Mouse (Mus musculus) thymus, adult 2 months (tissue): Measurements from ENCODE around the gene Cracr2a. TPM values are rescaled to one million over a fixed set of nuclear protein-coding genes. Genes with fewer than 3 reads are reported as not detected.
"Not testable (repeated sequence)": the region's sequence is repeated elsewhere in the genome, so short reads cannot be mapped to it uniquely, and the experiment has no call there.

ENCODE experiments used
- DNase-seq: peaks from one replicate; pipeline ENCODE4 v3.0.0; 2021
- H3K27ac ChIP-seq: fragments of 200-500 bp; 2 replicates; pipeline ENCODE4 v1.5.1; 2012; ENCODE audit warnings: low read length, control low read depth; ENCODE audit not compliant: control insufficient read depth, insufficient read depth
- H3K27me3 ChIP-seq: fragments of 200-500 bp; 2 replicates; pipeline ENCODE4 v1.6.1; 2012; ENCODE audit warnings: mild to moderate bottlenecking, low read length, moderate library complexity, mixed read lengths; ENCODE audit not compliant: control insufficient read depth, insufficient read depth
- H3K36me3 ChIP-seq: fragments of 200-500 bp; 2 replicates; pipeline ENCODE4 v1.6.1; 2012; ENCODE audit warnings: mild to moderate bottlenecking, low read length, moderate library complexity; ENCODE audit not compliant: control insufficient read depth, insufficient read depth
- H3K4me1 ChIP-seq: fragments of 200-500 bp; replicated peaks from 2 replicates; pipeline ENCODE4 v1.6.1; 2012; ENCODE audit warnings: low read length; ENCODE audit not compliant: control insufficient read depth, insufficient read depth
- H3K4me3 ChIP-seq: fragments of 200-500 bp; 2 replicates; pipeline ENCODE4 v1.5.1; 2012; ENCODE audit warnings: mild to moderate bottlenecking, low read length, control low read depth, moderate library complexity; ENCODE audit not compliant: control insufficient read depth, insufficient read depth
- CTCF ChIP-seq: fragments of 200-500 bp; IDR thresholded peaks from 2 replicates; pipeline ENCODE4 v1.5.1; 2012; ENCODE audit warnings: mild to moderate bottlenecking, control low read depth, low read length, moderate library complexity, borderline replicate concordance; ENCODE audit not compliant: control insufficient read depth, poor library complexity, insufficient read depth; ENCODE audit errors: extremely low read depth
- POLR2A ChIP-seq: fragments of 200-500 bp; IDR thresholded peaks from 2 replicates; pipeline ENCODE4 v1.6.1; 2012; ENCODE audit warnings: mild to moderate bottlenecking, low read length, control low read depth, moderate library complexity; ENCODE audit not compliant: control insufficient read depth, poor library complexity, insufficient read depth; ENCODE audit errors: extremely low read depth
- WGBS: fragments of 180-500 bp; shearing (Covaris S2); methylation state at CpG from one replicate; pipeline ENCODE4 v1.1.7; 2018; 5-methylcytosine and 5-hydroxymethylcytosine counted together
- polyA plus RNA-seq: library from polyadenylated mRNA; depleted of rRNA; stranded (reverse); fragments of >200 nt; gene quantifications from 2 replicates; pipeline ENCODE4 v1.2.3, GENCODE M21; 2012; rRNA removed

Cracr2a gene
- 6.2 and 6.6 TPM in 2 replicates for polyA plus RNA-seq

DNA sequence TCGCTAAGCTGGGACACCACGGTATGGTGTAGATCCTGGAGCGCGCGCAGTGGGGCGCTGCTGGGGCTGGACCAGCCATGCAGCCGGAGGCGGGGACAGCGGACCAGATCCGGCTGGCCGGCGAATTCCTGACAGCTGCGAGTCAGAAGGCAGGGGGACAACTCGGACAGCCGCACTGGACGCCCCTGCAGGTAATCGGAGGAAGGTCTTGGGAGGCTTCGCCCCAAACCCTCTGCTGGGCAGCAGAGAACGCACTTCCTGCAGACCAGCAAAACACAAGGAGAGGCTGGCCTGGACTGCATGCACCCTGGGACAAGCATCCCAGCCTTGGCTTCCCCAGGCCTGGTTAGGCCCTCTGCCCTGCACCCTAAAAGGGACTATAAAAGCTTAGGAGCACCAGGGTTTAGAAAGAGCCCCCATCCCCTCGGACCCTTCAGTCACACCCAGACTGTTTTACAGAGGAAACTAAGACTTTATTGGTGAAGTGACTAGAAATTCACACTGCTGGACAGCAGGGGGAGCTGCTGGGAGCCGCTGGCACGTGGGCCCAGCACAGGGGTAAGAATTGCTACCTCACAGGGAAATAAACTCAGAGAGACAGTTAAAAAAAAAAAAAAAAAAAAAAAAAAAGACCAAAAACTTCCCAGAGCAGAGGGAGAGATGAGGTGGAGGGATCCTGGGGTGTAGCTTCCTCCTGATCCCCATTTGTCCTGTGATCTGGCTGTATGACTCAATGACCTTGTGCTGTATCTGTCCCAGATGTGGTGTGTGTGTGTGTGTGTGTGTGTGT is at the start of gene Cracr2a:
TSS of gene Cracr2a (plus strand) at position 108 of the 790 bp plus-strand sequence.
- Histone ChIP-seq H3K4me1 (peaks cover 22% of the 10 kb centered on the region), H3K36me3 (no peaks in the 10 kb centered on the region), H3K27me3 (no peaks in the 10 kb centered on the region), H3K4me3 (peak within 1 kb of the TSS; percentile 75), H3K27ac (no peak within 1 kb of the TSS)
- under 1% methylated on average over 22 of the region's 22 CpGs for WGBS
- 0 out of 2 replicates have a peak, but pooled peaks have one; percentile 42 for TF ChIP-seq POLR2A
- TF ChIP-seq CTCF = peak; percentile 71
- peak; percentile 93 for DNase-seq

DNA sequence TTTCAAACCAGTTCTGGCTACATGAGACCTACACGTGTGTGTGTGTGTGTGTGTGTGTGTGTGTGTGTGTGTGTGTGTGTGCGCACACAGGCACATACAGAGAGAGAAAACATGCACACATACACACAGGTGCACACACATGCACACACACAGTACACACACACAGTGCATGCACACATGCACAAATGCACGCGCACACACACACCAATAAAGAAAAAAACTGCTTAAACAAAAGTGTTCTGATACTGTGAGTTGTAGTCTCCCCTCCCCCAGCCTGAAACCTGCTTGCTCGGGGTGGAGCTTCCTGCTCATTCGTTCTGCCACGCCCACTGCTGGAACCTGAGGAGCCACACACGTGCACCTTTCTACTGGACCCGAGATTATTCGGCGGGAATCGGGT is 47.4 kb upstream of the Cracr2a start:
- not testable (repeated sequence) for DNase-seq, H3K27me3 ChIP-seq, H3K4me3 ChIP-seq, H3K27ac ChIP-seq, H3K36me3 ChIP-seq, H3K4me1 ChIP-seq
- 91% methylated on average over 8 of the region's 12 CpGs for WGBS

DNA sequence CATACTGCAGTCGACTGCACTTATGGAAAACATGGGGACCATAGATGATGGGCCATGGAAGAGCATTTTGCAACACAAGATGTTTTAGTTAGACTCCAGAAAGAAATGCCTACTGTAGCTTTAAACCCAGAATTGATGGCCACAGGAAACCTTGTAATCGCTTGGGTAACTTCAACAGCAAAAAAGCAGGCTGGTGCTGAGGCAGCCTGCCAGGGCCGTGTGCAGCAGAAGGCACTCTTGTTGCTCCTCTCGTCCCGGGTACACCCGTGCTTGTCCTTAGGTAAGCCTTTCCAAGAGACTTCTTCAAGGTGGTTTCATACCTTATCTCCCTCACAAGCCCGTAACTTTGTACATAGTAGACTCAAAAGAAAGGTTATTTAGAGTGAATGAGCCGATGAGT is 40.0 kb upstream of the Cracr2a start:
- no peak for DNase-seq

DNA sequence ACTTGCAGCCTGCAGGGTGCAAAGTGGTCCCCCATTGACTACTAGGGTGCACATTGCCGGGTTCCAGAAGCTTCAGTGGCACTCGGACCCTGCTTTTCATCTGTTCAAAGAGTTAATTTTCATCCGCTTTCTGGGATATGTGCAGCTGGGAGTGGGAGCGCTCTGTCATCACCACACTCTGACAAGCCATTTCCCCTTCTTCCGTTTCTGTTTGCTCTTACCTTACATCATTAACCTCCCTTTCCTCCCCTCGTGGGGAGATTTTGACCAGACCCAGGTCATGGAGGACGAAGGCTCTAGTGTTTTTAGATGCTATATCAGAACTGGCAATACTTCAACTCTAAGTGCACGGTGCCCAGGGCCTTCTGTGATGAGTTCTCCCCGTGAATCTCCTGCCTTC is 38.8 kb upstream of the Cracr2a start:
- TF ChIP-seq CTCF (no peak), POLR2A (no peak)
- peaks cover 6% of the 10 kb centered on the region; the same call in 1 of the 2 replicates for H3K4me1 ChIP-seq
- DNase-seq = no peak
- WGBS = 6% methylated on average over 9 of the region's 9 CpGs
- H3K27ac ChIP-seq = no peak overlapping the region
- H3K4me3 ChIP-seq = no peak overlapping the region
- H3K36me3 ChIP-seq = no peaks in the 10 kb centered on the region
- H3K27me3 ChIP-seq = no peaks in the 10 kb centered on the region

More for the DNA sequence above, 40.0 kb upstream of the Cracr2a start:
- 52% methylated on average over 8 of the region's 8 CpGs for WGBS
- Histone ChIP-seq H3K4me3 (no peak overlapping the region), H3K4me1 (peaks cover 6% of the 10 kb centered on the region; the same call in 1 of the 2 replicates), H3K36me3 (no peaks in the 10 kb centered on the region), H3K27me3 (no peaks in the 10 kb centered on the region), H3K27ac (no peak overlapping the region)
- no peak for TF ChIP-seq POLR2A
- no peak for TF ChIP-seq CTCF

DNA sequence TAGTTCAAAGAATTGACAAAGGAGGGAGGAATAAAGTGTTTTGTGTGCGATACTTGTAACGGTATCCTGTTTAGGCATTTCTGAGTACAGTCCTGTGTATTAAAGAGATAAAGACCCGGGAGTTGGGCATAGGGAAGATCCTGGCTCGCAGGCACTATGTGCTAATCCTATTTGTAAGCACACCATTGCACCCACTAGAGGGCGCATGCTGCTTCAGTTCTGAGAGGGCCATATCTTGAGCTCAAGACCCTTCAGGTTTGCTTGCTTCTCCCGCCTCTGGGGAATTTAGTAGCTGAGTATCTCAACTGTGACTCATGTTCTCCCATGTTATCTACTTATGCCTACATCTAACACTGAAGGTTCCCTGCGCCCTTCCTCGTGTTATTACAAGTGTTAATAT is 36.7 kb upstream of the Cracr2a start:
- H3K27ac ChIP-seq = no peak overlapping the region
- H3K4me1 ChIP-seq = peaks cover 6% of the 10 kb centered on the region; the same call in 1 of the 2 replicates
- no peak for TF ChIP-seq POLR2A
- no peak for TF ChIP-seq CTCF
- H3K36me3 ChIP-seq = no peaks in the 10 kb centered on the region
- no peak overlapping the region for H3K4me3 ChIP-seq
- H3K27me3 ChIP-seq = no peaks in the 10 kb centered on the region
- 56% methylated on average over 8 of the region's 8 CpGs for WGBS
- DNase-seq = peak; percentile 72

DNA sequence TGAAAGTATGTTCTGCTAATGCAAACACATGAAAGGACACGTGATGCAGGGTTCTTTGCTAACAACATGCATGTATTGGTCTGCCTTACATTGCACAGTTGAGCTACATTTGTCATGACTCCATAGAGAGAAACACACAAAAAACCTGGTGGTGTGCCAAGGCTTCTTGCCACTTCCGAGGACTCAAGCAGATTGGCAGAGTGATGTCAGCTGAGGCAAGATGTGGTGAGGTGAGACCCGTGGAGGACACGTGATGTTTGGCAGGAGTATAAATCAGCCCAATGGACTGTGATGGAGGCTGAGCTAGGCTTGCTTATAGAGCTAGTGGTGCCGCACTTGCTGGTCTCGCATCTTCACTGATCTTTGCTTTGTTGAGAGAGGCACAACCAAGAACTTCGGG is 32.5 kb upstream of the Cracr2a start:
- no peaks in the 10 kb centered on the region for H3K4me1 ChIP-seq
- no peak for TF ChIP-seq CTCF
- no peak for TF ChIP-seq POLR2A
- H3K36me3 ChIP-seq = no peaks in the 10 kb centered on the region
- H3K4me3 ChIP-seq = no peak overlapping the region
- H3K27ac ChIP-seq = no peak overlapping the region
- no peaks in the 10 kb centered on the region for H3K27me3 ChIP-seq
- WGBS = 89% methylated on average over 7 of the region's 7 CpGs
- DNase-seq = no peak
